14 mouse cellular contexts compared by ENCODE assay signal in the genomic region with DNA sequence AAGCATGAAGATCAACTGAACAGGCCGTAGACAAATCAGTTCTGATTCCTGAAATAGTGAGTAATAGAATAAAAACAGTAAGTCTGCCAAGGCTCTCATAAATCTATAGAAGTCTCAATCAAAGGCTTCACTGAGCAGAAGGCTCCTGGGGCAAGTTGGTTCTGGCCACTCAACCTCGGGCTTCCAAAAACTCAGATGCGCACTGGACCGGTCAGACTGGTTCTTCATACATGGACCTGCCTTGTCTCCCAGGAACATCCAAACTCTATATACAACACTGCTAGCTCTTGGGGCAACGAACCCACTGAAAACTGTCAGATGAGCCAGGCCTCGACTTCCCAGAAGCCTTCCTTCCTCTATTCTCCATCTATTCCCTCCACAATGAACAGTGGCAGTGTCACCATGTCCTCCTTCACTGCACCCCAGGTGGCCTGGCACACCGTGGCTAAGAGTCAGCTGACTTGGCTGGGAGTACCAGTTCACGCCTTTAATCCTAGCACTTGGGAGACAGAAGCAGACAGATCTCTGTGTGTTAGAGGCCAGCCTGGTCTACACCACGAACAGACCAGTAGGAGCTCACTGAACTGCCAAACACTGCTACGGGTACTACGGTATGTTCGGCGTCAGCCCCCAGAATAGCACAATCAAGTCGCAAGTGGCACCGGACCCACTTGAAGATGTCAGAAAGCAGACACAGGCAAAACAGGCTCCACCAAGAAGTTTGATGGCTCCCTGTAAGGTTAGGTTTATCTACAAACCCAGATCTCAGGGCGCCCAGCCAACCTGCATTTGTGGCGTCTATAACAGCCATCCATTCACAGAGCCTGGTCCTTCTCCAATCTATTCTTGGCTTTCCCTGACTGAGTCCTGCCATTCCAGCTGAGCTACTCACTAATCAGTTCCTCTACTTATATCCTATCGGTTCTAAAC. TPM values are rescaled to one million over a fixed set of nuclear protein-coding genes. Genes with fewer than 3 reads are reported as not detected.
DNase-seq lines count a peak whose midpoint lies in the region; ATAC-seq lines count a peak whose summit lies in the region.
"Had no signal": no experiment of that assay in that cellular context is flagged by ENCODE, and none has a peak within 500 bp of the region (broad histone marks: within the 10 kb centered on the region; RNA-seq: fewer than 3 reads in every experiment).

No protein-coding gene starts in this region.

- 0 out of 2 replicates have a peak, but pooled peaks cover 3% of the 10 kb centered on the region for H3K36me3 ChIP-seq in heart, embryonic 15.5 days
- peaks cover 6% of the 10 kb centered on the region; the same call in 1 of the 2 replicates for H3K36me3 ChIP-seq in liver, embryonic 12.5 days
- H3K36me3 ChIP-seq in hindbrain, embryonic 10.5 days, result peaks cover 17% of the 10 kb centered on the region
- H3K36me3 ChIP-seq: forebrain, embryonic 12.5 days; liver, embryonic 15.5 days; stomach, embryonic 15.5 days had no signal

- H3K4me1 ChIP-seq in heart, embryonic 15.5 days (replicated peaks), result peaks cover 37% of the 10 kb centered on the region
- H3K4me1 ChIP-seq in brown adipose tissue, adult 24 weeks (ENCODE audit: control insufficient read depth, insufficient read depth, insufficient read length, low read length), result peaks cover 23% of the 10 kb centered on the region
- H3K4me1 ChIP-seq in liver, embryonic 12.5 days, result peaks cover 25% of the 10 kb centered on the region
- no peaks in the 10 kb centered on the region for H3K4me1 ChIP-seq in hindbrain, embryonic 10.5 days (replicated peaks)
- H3K4me1 ChIP-seq: forebrain, embryonic 12.5 days had no signal

- H3K27me3 ChIP-seq in heart, embryonic 15.5 days, result no peaks in the 10 kb centered on the region
- no peaks in the 10 kb centered on the region for H3K27me3 ChIP-seq in liver, embryonic 12.5 days (replicated peaks)
- no peaks in the 10 kb centered on the region for H3K27me3 ChIP-seq in hindbrain, embryonic 10.5 days (ENCODE audit: insufficient read depth, poor library complexity, severe bottlenecking)
- H3K27me3 ChIP-seq: forebrain, embryonic 12.5 days; liver, embryonic 15.5 days; stomach, embryonic 15.5 days had no signal

- ATAC-seq in heart, embryonic 15.5 days (replicated peaks; ENCODE audit: insufficient number of reproducible peaks, insufficient read depth, low FRiP score, low read depth), result peak; percentile 76
- ATAC-seq in common myeloid progenitor, adult 5-6 weeks (replicated peaks; ENCODE audit: low read depth, poor library complexity, severe bottlenecking), result 0 out of 2 replicates have a peak, but pooled peaks have one; percentile 15
- no peak for ATAC-seq in liver, embryonic 12.5 days

- WGBS in heart, embryonic 15.5 days, result 56% methylated on average over 18 of the region's 18 CpGs
- 78% methylated on average over 18 of the region's 18 CpGs for WGBS in liver, embryonic 12.5 days (ENCODE audit: insufficient replicate concordance)
- WGBS in hindbrain, embryonic 10.5 days, result 91% methylated on average over 18 of the region's 18 CpGs

- no peaks in the 10 kb centered on the region for H3K9me3 ChIP-seq in heart, embryonic 15.5 days (replicated peaks)
- no peaks in the 10 kb centered on the region for H3K9me3 ChIP-seq in liver, embryonic 12.5 days (replicated peaks)
- H3K9me3 ChIP-seq in hindbrain, embryonic 10.5 days, result no peaks in the 10 kb centered on the region
- H3K9me3 ChIP-seq: forebrain, embryonic 12.5 days; liver, embryonic 15.5 days; stomach, embryonic 15.5 days had no signal

- H3K4me2 ChIP-seq in heart, embryonic 15.5 days, result no peak overlapping the region; the same call in 1 of the 2 replicates
- no peak overlapping the region for H3K4me2 ChIP-seq in liver, embryonic 12.5 days
- H3K4me2 ChIP-seq: forebrain, embryonic 12.5 days; liver, embryonic 15.5 days; stomach, embryonic 15.5 days had no signal

- H3K27ac ChIP-seq in heart, embryonic 15.5 days, result peak overlapping the region; percentile 67
- peak overlapping the region; percentile 58 for H3K27ac ChIP-seq in brown adipose tissue, adult 24 weeks (replicated peaks; ENCODE audit: low read depth, low read length)
- no peak overlapping the region for H3K27ac ChIP-seq in liver, embryonic 12.5 days
- H3K27ac ChIP-seq in hindbrain, embryonic 10.5 days, result no peak overlapping the region
- H3K27ac ChIP-seq: forebrain, embryonic 12.5 days; liver, embryonic 15.5 days; macrophage; stomach, embryonic 15.5 days had no signal

- no peak overlapping the region for H3K4me3 ChIP-seq in heart, embryonic 15.5 days
- H3K4me3 ChIP-seq in brown adipose tissue, adult 24 weeks (ENCODE audit: insufficient read depth, low read depth, low read length), result no peak overlapping the region
- H3K4me3 ChIP-seq in liver, embryonic 12.5 days, result no peak overlapping the region
- H3K4me3 ChIP-seq in hindbrain, embryonic 10.5 days, result no peak overlapping the region
- H3K4me3 ChIP-seq: forebrain, embryonic 12.5 days; liver, embryonic 15.5 days; stomach, embryonic 15.5 days had no signal

- H3K9ac ChIP-seq in heart, embryonic 15.5 days, result no peak overlapping the region
- no peak overlapping the region for H3K9ac ChIP-seq in liver, embryonic 12.5 days
- H3K9ac ChIP-seq: forebrain, embryonic 12.5 days; liver, embryonic 15.5 days; stomach, embryonic 15.5 days had no signal

- no peak for DNase-seq in heart, adult 9 months (ENCODE audit: low spot score in 2 of 2)
- DNase-seq in MN1 (ENCODE audit: low spot score), result peak; percentile 74
- no peak for DNase-seq in retina, postnatal 1 day
- no peak for DNase-seq in hindbrain, embryonic 10.5 days (ENCODE audit: low spot score)
- DNase-seq: embryo, embryonic 11 days; kidney, postnatal 25 days had no signal

RNA-seq across cellular contexts. Expression of gene Nup54, which starts 34.4 kb away (rescaled TPM):
- polyA plus RNA-seq in heart, embryonic 15.5 days (2015; fragmentation: Nextera tagmentation; extraction: Ambion mirVana), result 31.2 and 33.7 TPM in 2 replicates
- 20.3 and 20.9 TPM in 2 replicates for polyA plus RNA-seq in brown adipose tissue, adult 24 weeks (2012; ENCODE audit: insufficient read depth, insufficient read length, missing spikeins)
- total RNA-seq in common myeloid progenitor, adult 5-6 weeks (2017), result 71.8 and 82.3 TPM in 2 replicates
- 49.0 and 49.2 TPM in 2 replicates for polyA plus RNA-seq in liver, embryonic 12.5 days (2016; fragmentation: Nextera tagmentation; extraction: Ambion mirVana)
- 52.7 and 65.8 TPM in 2 replicates for polyA plus RNA-seq in hindbrain, embryonic 10.5 days (2016; fragmentation: Nextera tagmentation; extraction: Ambion mirVana)

RNA-seq across cellular contexts. Expression of gene Scarb2, which starts 37.2 kb away (rescaled TPM):
- polyA plus RNA-seq in heart, embryonic 15.5 days (2015; fragmentation: Nextera tagmentation; extraction: Ambion mirVana), result 14.9 and 17.3 TPM in 2 replicates
- polyA plus RNA-seq in brown adipose tissue, adult 24 weeks (2012; ENCODE audit: insufficient read depth, insufficient read length, missing spikeins), result 50.9 and 52.2 TPM in 2 replicates
- total RNA-seq in common myeloid progenitor, adult 5-6 weeks (2017), result 42.8 and 46.9 TPM in 2 replicates
- 4.2 and 4.3 TPM in 2 replicates for polyA plus RNA-seq in liver, embryonic 12.5 days (2016; fragmentation: Nextera tagmentation; extraction: Ambion mirVana)
- 9.2 and 11.8 TPM in 2 replicates for polyA plus RNA-seq in hindbrain, embryonic 10.5 days (2016; fragmentation: Nextera tagmentation; extraction: Ambion mirVana)

Comparison
In these comparisons a context has a peak if more than half of its experiments do, and no peak if none do; other contexts are left out.
1. H3K27ac ChIP-seq: peak in heart, embryonic 15.5 days (single experiment) and brown adipose tissue, adult 24 weeks (single experiment); none in liver, embryonic 12.5 days (single experiment) and hindbrain, embryonic 10.5 days (single experiment).